Mouse (Mus musculus) kidney, embryonic 16.5 days (tissue): ENCODE measurements at regions not wholly inside any gene's neighbourhood (a gene's known extent, or its start where the extent isn't known, plus 50 kb on each side); places are given as distances from the start of the nearest gene placed in this dataset.
A peak's percentile ranks its signal among the peaks of the same experiment; 100 is the strongest.

Source experiments
- ATAC-seq: fragments of 200-750 bp; cut with Nextera tagmentation; 2 replicates; pipeline ENCODE4 v1.8.0; 2017; ENCODE audit warnings: moderate TSS enrichment; ENCODE audit not compliant: low FRiP score, low TSS enrichment
- H3K27ac ChIP-seq: fragments of 300-500 bp; sonication (generic); 2 replicates; pipeline ENCODE4 v1.5.1; 2014; ENCODE audit warnings: low read length
- H3K27me3 ChIP-seq: fragments of 300-500 bp; sonication (generic); 2 replicates; pipeline ENCODE4 v1.6.1; 2014; ENCODE audit warnings: low read length, control low read depth, mixed read lengths; ENCODE audit not compliant: insufficient read depth
- H3K36me3 ChIP-seq: fragments of 300-500 bp; sonication (generic); 2 replicates; pipeline ENCODE4 v1.6.1; 2014; ENCODE audit warnings: low read length, control low read depth, mixed read lengths; ENCODE audit not compliant: insufficient read depth
- H3K4me1 ChIP-seq: fragments of 300-500 bp; sonication (generic); 2 replicates; pipeline ENCODE4 v1.6.1; 2014; ENCODE audit warnings: low read length, control low read depth, mixed read lengths; ENCODE audit not compliant: insufficient read depth
- H3K4me2 ChIP-seq: fragments of 300-500 bp; sonication (generic); replicated peaks from 2 replicates; pipeline ENCODE4 v1.6.1; 2014; ENCODE audit warnings: low read depth, low read length
- H3K4me3 ChIP-seq: fragments of 300-500 bp; sonication (generic); 2 replicates; pipeline ENCODE4 v1.5.1; 2014; ENCODE audit warnings: mild to moderate bottlenecking, low read length
- H3K9ac ChIP-seq: fragments of 300-500 bp; sonication (generic); replicated peaks from 2 replicates; pipeline ENCODE4 v1.6.1; 2014; ENCODE audit warnings: low read length
- H3K9me3 ChIP-seq: fragments of 300-500 bp; sonication (generic); 2 replicates; pipeline ENCODE4 v1.6.1; 2016; ENCODE audit warnings: low read length, control low read depth
- WGBS: fragments of 180-500 bp; shearing (Covaris S2); extraction: QIAGEN DNeasy Blood & Tissue Kit; methylation state at CpG from one replicate; pipeline ENCODE4 v1.1.7; 2014; 5-methylcytosine and 5-hydroxymethylcytosine counted together

GRCm38 (mm10) chr17:79172328-79172727 lies 120.6 kb downstream of the Qpct start:
- no peaks in the 10 kb centered on the region for H3K27me3 ChIP-seq
- no peak overlapping the region for H3K4me2 ChIP-seq
- no peak overlapping the region for H3K4me3 ChIP-seq
- 0 out of 2 replicates have a peak, but pooled peaks have one; percentile 25 for ATAC-seq
- 15% methylated on average over 2 of the region's 2 CpGs for WGBS
- peaks cover 11% of the 10 kb centered on the region for H3K4me1 ChIP-seq
- H3K9ac ChIP-seq = no peak overlapping the region
- no peaks in the 10 kb centered on the region for H3K9me3 ChIP-seq
- peak overlapping the region; percentile 9; the same call in 1 of the 2 replicates for H3K27ac ChIP-seq
- H3K36me3 ChIP-seq = no peaks in the 10 kb centered on the region

GRCm38 (mm10) chr17:79170690-79171089 lies 119.0 kb downstream of the Qpct start:
- peaks cover 12% of the 10 kb centered on the region for H3K4me1 ChIP-seq
- peak; percentile 75 for ATAC-seq
- no peaks in the 10 kb centered on the region for H3K9me3 ChIP-seq
- H3K27ac ChIP-seq = peak overlapping the region; percentile 73; the same call in 1 of the 2 replicates
- 35% methylated on average over 4 of the region's 4 CpGs for WGBS
- H3K4me2 ChIP-seq = no peak overlapping the region
- no peaks in the 10 kb centered on the region for H3K36me3 ChIP-seq
- H3K27me3 ChIP-seq = no peaks in the 10 kb centered on the region
- no peak overlapping the region for H3K4me3 ChIP-seq
- no peak overlapping the region for H3K9ac ChIP-seq

DNA sequence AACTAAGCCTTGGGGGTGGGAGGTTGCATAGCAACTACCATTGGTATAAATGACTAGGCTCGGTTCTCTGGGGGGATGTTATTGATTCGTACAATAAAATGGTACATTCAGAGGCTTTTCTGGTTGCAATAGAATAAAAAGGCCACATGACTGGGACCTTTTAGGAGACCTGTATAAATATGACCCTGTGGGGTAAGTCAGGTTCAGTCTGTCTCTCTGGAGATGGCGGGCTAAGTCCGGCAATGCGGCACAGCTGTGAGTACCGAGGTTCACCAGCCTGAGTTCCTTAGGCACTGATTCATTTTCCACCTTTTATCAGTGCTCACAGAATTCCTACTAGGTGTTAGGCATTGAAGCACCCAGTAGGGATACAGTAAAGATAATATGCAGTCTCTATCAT lies 115.5 kb downstream of the Qpct start:
- Histone ChIP-seq H3K4me1 (peaks cover 29% of the 10 kb centered on the region), H3K4me2 (no peak overlapping the region), H3K9me3 (no peaks in the 10 kb centered on the region), H3K9ac (no peak overlapping the region), H3K27ac (no peak overlapping the region), H3K36me3 (no peaks in the 10 kb centered on the region), H3K4me3 (no peak overlapping the region), H3K27me3 (no peaks in the 10 kb centered on the region)
- WGBS = 89% methylated on average over 6 of the region's 6 CpGs
- ATAC-seq = no peak

DNA sequence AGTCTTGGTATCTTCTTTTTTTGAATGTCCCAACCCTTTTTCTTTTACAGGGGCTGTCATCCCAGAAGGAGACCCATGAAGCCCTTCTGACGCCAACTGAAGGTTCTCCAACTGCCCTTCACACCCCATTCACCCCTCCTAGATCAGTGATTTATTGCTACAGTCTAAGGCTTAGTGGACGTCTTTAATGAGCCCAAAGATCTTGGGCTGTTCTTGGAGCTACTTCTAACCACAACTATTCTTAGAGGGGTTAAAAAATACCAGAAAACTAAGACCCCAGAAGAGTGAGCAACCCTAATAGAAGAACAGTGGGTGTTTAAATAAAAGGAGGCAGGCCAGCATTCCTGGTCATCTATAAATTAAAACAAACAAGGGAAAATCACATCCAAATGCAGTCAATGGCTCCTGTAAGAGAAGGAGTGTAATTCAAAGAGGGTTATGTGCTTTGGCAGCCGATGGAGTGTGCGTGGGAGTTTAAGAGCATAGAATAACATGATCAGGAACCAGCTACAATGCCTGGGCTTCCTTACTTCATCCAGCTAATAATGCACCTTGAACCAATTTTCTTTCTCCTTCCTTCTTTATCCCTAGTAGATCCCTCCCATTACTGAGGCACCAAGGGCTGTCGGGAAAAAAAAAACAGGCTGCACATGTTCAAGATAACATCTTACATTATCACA lies 113.3 kb downstream of the Qpct start:
- Histone ChIP-seq H3K4me2 (no peak overlapping the region), H3K27ac (peak overlapping the region; percentile 36; the same call in 1 of the 2 replicates), H3K9ac (no peak overlapping the region), H3K4me1 (peaks cover 18% of the 10 kb centered on the region), H3K36me3 (no peaks in the 10 kb centered on the region), H3K9me3 (no peaks in the 10 kb centered on the region), H3K4me3 (no peak overlapping the region), H3K27me3 (no peaks in the 10 kb centered on the region)
- WGBS = 16% methylated on average over 5 of the region's 5 CpGs
- ATAC-seq = peak; percentile 69; the same call in 1 of the 2 replicates

DNA sequence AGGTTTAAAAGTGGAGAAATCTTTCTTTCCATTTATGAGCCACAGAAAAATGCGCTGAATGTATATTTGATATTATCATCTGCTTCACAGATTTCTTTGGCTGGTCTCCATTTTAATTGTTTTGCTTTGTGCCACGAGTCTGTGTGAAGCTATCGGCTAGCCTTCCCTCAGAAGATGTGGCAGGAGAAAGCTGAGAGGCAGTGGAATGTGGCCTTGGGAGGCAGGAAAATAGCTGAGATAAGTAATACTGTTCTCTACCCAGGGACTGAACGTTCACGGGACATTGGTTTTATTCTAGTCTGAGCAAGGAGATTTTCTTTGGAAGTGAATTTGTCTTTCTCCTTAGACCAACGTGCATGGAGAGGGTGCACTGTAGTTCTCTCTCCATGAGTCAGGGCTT lies 112.3 kb downstream of the Qpct start:
- Histone ChIP-seq H3K4me3 (no peak overlapping the region), H3K4me2 (no peak overlapping the region), H3K27ac (peak overlapping the region; percentile 36; the same call in 1 of the 2 replicates), H3K9ac (no peak overlapping the region), H3K9me3 (no peaks in the 10 kb centered on the region), H3K4me1 (peaks cover 18% of the 10 kb centered on the region), H3K27me3 (no peaks in the 10 kb centered on the region), H3K36me3 (no peaks in the 10 kb centered on the region)
- 39% methylated on average over 6 of the region's 6 CpGs for WGBS
- ATAC-seq = no peak

DNA sequence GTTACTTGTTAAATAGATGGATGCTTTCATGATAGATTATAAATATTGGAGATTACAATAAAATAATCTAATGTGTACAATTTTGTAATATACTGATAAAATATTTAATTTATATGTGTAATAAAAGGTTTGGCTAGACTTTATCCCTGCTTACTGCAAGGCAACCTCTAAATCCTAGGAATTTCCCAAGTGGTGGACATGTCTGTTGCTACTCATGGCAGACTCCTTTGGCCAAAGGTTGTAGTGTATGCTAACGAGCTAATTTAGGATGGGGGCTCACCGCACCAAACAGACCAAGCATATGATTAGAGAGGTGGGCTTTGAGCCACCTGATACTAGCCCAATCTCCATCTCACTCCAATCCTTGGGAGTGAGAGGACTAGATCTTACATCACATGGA lies 102.4 kb downstream of the Qpct start:
- no peak overlapping the region for H3K27ac ChIP-seq
- 69% methylated on average over 2 of the region's 2 CpGs for WGBS
- peak; percentile 61; the same call in 1 of the 2 replicates for ATAC-seq

DNA sequence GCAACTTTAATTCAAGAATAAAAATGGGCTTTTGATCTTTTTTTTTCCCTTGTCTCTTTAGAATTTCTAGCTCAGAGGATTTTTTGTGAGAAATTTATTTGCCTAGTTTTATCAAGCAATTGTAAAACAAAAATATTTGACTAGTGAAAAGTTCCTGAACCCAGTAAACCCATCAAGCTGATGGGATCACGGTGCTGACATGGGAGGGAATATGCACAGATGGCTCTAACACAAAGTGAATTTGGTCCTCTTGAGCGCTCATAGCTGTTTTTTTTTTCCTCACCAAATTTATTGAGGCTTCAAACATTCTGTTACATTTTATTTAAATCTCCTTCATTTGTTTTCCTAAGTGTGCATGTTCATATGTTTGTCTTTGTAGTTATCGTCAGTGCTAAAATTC lies 101.1 kb downstream of the Qpct start:
- no peaks in the 10 kb centered on the region for H3K9me3 ChIP-seq
- H3K9ac ChIP-seq = no peak overlapping the region
- H3K27ac ChIP-seq = no peak overlapping the region
- H3K27me3 ChIP-seq = no peaks in the 10 kb centered on the region
- no peaks in the 10 kb centered on the region for H3K4me1 ChIP-seq
- WGBS = 59% methylated on average over 3 of the region's 3 CpGs
- H3K36me3 ChIP-seq = no peaks in the 10 kb centered on the region
- 0 out of 2 replicates have a peak, but pooled peaks have one; percentile 65 for ATAC-seq
- H3K4me2 ChIP-seq = no peak overlapping the region
- no peak overlapping the region for H3K4me3 ChIP-seq

More for the DNA sequence above, 102.4 kb downstream of the Qpct start:
- no peaks in the 10 kb centered on the region for H3K4me1 ChIP-seq
- H3K9ac ChIP-seq = no peak overlapping the region
- H3K4me2 ChIP-seq = no peak overlapping the region
- no peaks in the 10 kb centered on the region for H3K36me3 ChIP-seq
- no peaks in the 10 kb centered on the region for H3K27me3 ChIP-seq
- H3K9me3 ChIP-seq = no peaks in the 10 kb centered on the region
- H3K4me3 ChIP-seq = no peak overlapping the region

DNA sequence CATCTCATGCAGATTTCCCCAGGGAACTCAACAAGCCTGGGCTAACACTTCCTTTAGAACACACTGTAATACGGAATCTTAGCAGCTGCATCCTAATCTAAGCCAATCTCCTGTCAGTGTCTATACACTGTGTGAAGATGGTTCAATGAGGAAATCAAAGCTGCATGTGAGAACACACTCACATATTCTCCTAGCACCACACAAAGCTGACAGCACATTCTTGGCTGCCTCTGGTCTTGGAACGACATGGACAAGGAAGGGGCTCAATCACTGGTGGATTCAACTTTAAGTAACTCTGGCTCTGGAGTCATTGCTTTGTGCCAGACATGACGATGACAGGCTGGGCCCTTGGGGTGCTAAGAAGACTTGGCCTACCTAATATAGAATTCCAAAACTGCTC lies 96.2 kb downstream of the Qpct start:
- no peaks in the 10 kb centered on the region for H3K27me3 ChIP-seq
- no peak overlapping the region for H3K4me3 ChIP-seq
- no peaks in the 10 kb centered on the region for H3K9me3 ChIP-seq
- no peak overlapping the region for H3K27ac ChIP-seq
- no peaks in the 10 kb centered on the region for H3K4me1 ChIP-seq
- 78% methylated on average over 3 of the region's 3 CpGs for WGBS
- no peaks in the 10 kb centered on the region for H3K36me3 ChIP-seq
- H3K4me2 ChIP-seq = no peak overlapping the region
- H3K9ac ChIP-seq = no peak overlapping the region
- no peak for ATAC-seq

- 33% methylated on average over 2 of the region's 2 CpGs for whole genome bisulfite sequencing
- H3K9ac ChIP-seq = no peak overlapping the region
These were observed 93.4 kb downstream of the Qpct start for GRCm38 (mm10) chr17:79144913-79145625.

DNA sequence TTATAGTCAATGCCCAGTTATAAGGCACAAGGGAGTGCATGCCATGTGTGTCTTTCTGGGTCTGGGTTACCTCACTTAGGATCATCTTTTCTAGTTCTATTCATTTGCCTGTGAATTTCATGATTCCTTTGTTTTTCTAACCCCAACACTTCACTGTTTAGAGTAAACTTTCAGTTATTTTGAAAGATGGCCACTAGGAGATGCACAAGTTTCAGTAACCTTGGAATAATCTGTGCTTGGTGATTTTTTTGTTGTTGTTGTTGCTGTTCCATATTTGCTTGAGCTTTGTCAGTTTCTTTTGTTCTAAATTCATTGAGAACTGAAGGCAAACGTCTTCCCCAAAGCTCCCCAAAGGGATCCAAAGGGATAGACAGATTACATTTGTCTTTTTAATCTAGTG lies 91.3 kb downstream of the Qpct start:
- H3K9me3 ChIP-seq = peaks cover 3% of the 10 kb centered on the region; the same call in 1 of the 2 replicates
- no peaks in the 10 kb centered on the region for H3K36me3 ChIP-seq
- H3K4me1 ChIP-seq = no peaks in the 10 kb centered on the region
- H3K27me3 ChIP-seq = no peaks in the 10 kb centered on the region
- no peak for ATAC-seq
- 32% methylated on average over 1 of the region's 1 CpGs for WGBS
- H3K4me3 ChIP-seq = no peak overlapping the region
- H3K4me2 ChIP-seq = no peak overlapping the region
- no peak overlapping the region for H3K27ac ChIP-seq
- H3K9ac ChIP-seq = no peak overlapping the region

More at GRCm38 (mm10) chr17:79144913-79145625, 93.4 kb downstream of the Qpct start:
- H3K27ac ChIP-seq = no peak overlapping the region
- no peak for ATAC-seq
- no peak overlapping the region for H3K4me3 ChIP-seq
- no peak overlapping the region for H3K4me2 ChIP-seq
- H3K9me3 ChIP-seq = peaks cover 3% of the 10 kb centered on the region; the same call in 1 of the 2 replicates
- H3K4me1 ChIP-seq = no peaks in the 10 kb centered on the region
- H3K27me3 ChIP-seq = no peaks in the 10 kb centered on the region
- no peaks in the 10 kb centered on the region for H3K36me3 ChIP-seq
